Mouse (Mus musculus) mouse trophoblast stem cell (cell line): ENCODE data around the gene Ccdc88c.

Experiments used
- in situ Hi-C, 2 experiments: fragments of 300-500 bp; cut with MseI, MboI; formaldehyde crosslinking; loops; 2 replicates in 1 of 2; 3 replicates in 1 of 2; pipeline ENCODE4 v1.15.1; 2025

Ccdc88c gene

GRCm38 (mm10) chr12:100977551-100977950 is 51.3 kb downstream of the Ccdc88c start:
- in situ Hi-C loops = no loop called here

DNA sequence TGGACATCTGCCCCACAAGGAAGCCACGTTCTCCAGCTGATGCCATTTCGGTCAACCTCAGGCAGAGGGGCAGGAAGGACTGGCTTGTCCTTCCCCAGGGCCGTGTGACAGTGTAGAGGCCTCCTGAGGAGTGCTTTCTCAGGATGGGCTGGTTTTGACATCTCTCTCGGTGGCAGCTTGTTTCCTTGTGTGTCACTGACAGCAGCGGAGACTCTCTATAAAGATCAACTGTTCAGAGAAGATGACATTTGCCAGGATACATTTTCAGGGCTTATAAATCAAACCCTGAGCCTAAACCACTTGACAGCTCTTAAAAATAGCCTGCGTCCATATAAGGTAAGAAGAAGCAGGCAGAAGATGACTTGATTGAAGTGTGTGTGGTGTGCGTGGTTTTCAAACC is 59.0 kb downstream of the Ccdc88c start:
- in situ Hi-C loops = no loop called here

DNA sequence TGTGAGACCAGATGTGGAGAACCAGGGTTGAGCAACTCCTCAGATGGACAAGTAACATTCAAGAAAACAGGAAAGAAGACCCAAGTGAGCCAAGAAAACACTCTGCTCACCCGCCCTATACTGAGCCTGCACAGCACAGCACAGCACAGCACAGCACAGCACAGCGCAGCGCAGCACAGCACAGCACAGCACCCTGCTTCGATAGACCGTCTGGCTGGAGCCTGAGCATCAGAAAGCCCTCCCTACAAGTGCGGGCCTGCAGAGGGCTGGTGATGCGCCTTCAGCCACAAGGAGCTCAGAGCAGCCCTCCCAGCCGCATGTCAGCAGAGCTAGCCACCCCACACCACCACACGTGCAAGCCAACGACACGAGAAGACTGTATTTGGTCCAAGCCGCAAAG is 61.5 kb downstream of the Ccdc88c start:
- in situ Hi-C loops = no loop called here

- in situ Hi-C loops = no loop called here
Measured at GRCm38 (mm10) chr12:100966253-100966652, 62.6 kb downstream of the Ccdc88c start.

DNA sequence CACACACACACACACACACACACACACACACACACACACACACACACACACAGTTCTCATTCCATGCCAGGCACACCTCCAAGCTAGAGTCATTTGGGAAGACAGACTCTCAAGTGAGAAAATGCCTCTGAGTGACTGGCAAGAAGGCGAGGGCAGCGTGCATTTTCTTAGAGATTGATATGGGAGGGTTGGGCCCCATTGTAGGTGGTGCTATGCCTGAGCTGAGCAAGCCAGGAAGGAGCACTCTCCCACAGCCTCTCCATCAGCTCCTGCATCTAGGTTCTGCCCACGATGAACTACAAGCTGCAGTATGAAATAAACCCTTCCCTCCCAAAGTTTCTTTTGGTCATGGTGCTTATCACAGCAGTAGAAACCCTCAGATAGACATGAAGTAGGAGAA is 63.6 kb downstream of the Ccdc88c start:
- in situ Hi-C loops = no loop called here

DNA sequence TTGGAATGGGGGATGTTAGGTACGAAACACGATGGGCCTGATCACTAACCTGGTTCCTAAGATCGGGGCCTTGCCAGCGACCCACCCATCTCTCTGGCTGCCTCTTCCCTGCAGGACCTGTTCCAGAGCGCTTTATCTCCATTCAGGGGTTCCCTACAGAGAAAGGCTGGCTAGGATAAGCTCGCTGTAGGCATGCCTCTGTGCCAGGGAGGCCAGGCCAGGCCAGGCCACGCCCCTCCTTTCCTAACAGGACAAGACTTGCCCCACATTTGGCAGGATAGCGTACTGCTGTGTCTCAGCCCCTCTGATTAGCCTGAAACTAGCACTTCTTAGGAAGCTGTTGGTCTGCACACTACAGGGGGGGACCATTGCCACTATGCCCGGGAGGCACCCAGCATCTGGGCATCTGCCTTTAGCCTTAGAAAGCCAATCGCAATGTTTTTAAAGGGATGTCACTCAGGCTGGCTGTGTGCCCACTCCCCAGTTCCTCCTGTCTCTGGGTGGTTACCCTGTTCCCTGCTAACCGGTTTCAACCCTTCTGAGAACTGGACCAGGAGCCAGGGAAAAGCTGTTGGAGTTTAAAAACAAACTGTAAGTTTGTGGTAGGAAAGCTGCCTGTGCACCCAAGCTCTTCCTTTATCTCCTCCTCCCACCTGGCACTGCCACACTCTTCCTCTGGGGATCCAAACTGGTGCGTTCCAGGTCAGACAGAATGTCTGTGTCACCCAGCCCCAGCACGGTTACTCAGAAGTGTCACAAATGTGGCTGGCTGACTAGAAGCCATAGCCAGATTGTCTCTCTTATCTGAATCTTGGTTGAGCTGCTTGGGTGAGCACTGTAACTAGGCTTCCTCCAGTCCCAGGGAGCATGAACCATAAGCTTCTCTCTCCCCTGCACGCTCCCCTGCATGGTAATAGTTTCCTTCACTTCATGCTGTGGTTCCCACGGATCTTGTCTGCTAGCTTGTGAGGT is 69.9 kb downstream of the Ccdc88c start:
- in situ Hi-C loops = loop anchor here (5.0 kb wide), 1 partner anchor 68 kb away; the partner anchor contains the start of gene Ccdc88c (in 2 of the 2)

GRCm38 (mm10) chr12:100958006-100958405 is 70.8 kb downstream of the Ccdc88c start:
- in situ Hi-C loops = loop anchor here (5.0 kb wide), 1 partner anchor 69 kb away; the partner anchor contains the start of gene Ccdc88c (in 2 of the 2)

- in situ Hi-C loops = loop anchor here (5.0 kb wide), 1 partner anchor 70 kb away; the partner anchor contains the start of gene Ccdc88c (in 2 of the 2)
Measured at GRCm38 (mm10) chr12:100957257-100957656, 71.6 kb downstream of the Ccdc88c start.

GRCm38 (mm10) chr12:100956825-100957224 is 72.0 kb downstream of the Ccdc88c start:
- in situ Hi-C loops = loop anchor here (5.0 kb wide), 1 partner anchor 70 kb away; the partner anchor contains the start of gene Ccdc88c (in 2 of the 2)

- in situ Hi-C loops = loop anchor here (5.0 kb wide), 1 partner anchor 71 kb away; the partner anchor contains the start of gene Ccdc88c (in 2 of the 2)
Measured at GRCm38 (mm10) chr12:100956028-100956427, 72.8 kb downstream of the Ccdc88c start.

- in situ Hi-C loops = no loop called here
Measured at GRCm38 (mm10) chr12:100953926-100954325, 74.9 kb downstream of the Ccdc88c start.

DNA sequence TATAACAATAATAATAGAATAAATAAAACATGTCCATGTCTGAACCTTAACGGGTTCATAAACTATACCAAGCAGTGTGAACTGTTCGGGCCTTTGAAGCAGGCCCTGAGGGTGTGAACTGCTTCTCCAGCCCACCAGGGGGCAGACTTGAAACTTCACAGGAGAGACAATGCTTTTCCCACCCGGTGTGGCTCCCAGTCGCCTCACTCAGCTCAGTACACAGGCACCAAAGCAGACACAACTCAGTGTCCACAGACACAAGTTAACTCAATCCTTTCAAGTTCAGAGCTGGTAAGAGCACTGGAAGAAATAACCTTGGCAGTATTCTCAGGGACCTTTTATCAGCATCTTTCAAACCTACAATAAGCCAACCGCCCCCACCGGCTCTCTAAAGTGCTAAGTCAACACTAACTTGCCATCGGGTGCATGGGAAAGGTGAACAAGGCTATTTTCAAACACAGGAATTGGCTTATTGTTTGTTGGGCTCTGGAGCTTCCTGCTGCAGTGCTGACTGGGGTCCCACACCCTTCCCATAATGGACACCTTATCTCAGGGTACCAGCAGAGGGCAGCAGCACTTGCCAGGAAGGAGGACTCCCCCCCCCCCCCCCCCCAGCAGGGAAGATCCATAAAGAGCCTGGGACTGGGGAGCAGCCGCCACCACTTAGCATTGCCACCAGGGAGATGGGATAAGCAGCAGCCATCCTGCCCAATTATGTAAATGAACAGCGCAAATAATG is 76.5 kb downstream of the Ccdc88c start:
- in situ Hi-C loops = no loop called here

GRCm38 (mm10) chr12:100949146-100949545 is 79.7 kb downstream of the Ccdc88c start:
- in situ Hi-C loops = no loop called here

- in situ Hi-C loops = no loop called here
Measured at GRCm38 (mm10) chr12:100948021-100948420, 80.8 kb downstream of the Ccdc88c start.

GRCm38 (mm10) chr12:100945948-100946347 is 82.9 kb downstream of the Ccdc88c start:
- in situ Hi-C loops = no loop called here

- in situ Hi-C loops = no loop called here
Measured at GRCm38 (mm10) chr12:100945501-100945900, 83.4 kb downstream of the Ccdc88c start.

GRCm38 (mm10) chr12:100944921-100945336 is 83.9 kb downstream of the Ccdc88c start:
- in situ Hi-C loops = no loop called here

GRCm38 (mm10) chr12:100943146-100943545 is 85.7 kb downstream of the Ccdc88c start:
- in situ Hi-C loops = no loop called here

DNA sequence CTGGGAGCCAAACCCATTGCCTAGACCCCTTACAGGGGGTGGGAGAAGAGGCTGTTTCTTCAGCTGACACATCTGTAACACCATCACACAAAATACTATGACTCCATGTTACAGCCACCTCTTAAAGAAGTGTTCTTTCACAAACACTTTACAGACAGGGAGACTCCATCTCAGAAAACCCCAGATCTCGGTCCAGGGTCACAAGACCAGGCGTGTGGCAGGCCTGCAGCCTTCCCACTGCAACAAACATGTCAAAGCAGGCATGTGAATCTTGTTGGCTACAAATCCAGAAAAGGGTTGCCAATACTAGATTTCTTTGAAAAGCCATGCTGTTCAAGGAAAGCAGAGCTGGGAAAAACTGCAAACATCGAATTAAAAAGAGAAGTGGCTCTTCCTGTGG is 87.5 kb downstream of the Ccdc88c start:
- in situ Hi-C loops = no loop called here

GRCm38 (mm10) chr12:100937441-100938360 is 91.2 kb downstream of the Ccdc88c start:
- in situ Hi-C loops = no loop called here

GRCm38 (mm10) chr12:100936737-100937136 is 92.1 kb downstream of the Ccdc88c start:
- in situ Hi-C loops = no loop called here
